Mouse (Mus musculus): ENCODE results near the gene Rtn4rl2. TPM values are rescaled to one million over a fixed set of nuclear protein-coding genes. Genes with fewer than 3 reads are reported as not detected.

Rtn4rl2 gene
- not detected for total RNA-seq (2023)

DNA sequence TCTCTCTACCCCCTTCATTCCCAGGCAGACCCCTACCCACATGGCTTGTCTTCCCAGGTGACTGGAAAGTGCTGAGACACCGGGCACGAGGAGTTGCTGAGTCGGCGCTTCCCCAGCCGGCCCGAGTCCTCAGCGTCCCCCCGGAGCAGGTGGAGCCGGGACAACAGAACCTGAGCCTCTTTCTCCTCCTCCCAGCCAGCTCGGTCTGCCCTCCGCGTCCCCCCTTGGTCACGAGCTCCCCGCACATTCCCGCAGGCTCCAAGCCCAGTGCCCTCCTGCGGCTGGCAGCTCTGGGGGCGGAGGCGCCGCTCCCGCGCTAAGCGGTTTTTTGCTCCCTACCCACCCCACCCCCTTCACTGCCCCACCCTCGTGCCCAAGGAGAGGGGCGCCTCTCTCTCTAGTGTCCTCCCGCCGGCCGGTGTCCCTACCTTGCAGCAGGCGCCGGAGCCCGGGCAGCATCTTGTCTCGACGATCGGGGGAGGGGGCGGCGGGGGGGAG is at the start of gene Rtn4rl2:
Gene Rtn4rl2, minus strand, starts transcription at position 477 of the 498 bp plus-strand sequence.

DNA sequence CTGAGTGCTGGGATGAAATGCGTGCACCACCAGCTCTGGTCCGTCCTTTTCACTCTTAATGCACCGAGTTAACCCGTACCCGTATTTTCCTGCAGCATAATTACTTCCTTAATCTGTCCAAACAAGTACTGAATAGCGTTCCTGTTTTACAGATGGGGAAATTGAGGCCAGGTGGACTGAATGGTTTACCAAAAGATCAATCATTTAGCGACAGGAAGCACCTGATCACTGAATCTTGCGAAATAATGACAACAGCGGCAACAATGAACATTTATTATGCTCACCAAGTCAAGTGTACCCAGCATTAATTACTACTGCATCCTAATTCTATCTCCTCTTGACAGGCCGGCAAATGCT is 47.9 kb downstream of the Rtn4rl2 start, which contains the start of gene Slc43a1:
Gene Slc43a1, plus strand, starts transcription at position 258 of the 357 bp plus-strand sequence.

DNA sequence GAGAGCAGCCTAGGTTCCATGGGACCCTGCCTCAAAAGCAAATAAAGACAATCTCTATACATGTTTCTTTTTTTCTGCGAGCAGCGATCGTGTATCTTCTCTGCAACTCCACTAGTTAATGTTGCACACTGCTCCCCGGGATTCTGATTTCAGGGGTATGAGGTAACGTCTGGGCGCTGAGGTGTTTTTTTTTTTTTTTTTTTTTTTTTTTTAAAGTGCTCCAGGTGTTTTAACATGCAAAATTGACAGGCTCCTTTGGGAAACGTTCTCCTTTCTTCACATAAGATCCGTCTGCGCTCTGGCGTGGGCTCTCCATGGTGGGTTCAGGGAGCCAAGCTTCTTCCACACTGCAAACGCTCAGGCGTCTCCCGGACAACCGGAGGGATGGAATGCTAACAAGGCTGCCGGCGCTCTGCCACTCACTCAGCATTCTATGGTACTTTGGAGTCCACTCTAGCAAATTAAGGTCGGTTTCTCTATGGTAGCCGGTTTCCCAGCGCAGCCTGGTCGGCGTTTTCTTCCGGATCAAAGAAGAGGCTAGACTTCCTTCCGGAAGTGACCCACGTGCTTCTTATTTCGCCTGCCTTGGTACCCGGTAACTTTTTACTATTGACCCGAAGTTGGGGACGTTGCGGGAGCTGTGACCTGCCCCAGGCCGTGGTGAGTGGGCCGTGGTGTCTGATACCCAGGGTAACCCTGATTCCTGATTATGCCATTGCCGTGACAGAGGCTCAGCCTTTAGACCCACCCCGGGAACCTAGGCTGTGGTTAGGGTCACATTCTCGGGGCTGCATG is 59.8 kb downstream of the Rtn4rl2 start, which contains the start of gene Timm10:
Gene Timm10, plus strand, starts transcription at position 510 of the 795 bp plus-strand sequence.

DNA sequence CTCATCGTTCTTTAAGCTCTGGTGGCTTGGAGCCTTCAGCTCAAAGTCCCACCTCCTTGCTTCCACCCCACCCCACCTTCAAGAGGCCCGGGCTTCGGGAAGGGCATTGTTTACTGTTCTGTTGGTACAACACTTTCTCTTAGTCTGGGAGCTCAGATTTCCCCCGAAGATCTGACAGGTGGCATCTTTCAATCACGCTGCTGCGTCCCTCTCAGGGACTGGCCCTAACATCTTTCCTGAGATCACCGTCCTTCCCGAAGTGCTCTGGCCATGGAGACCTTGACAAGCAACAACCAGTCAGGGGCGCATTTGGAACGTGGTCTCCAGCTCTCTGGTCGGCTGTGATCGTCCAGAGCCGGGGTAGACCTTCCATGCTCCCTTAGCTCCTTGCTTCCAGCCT is 64.0 kb downstream of the Rtn4rl2 start, which contains the start of gene Smtnl1:
Gene Smtnl1, minus strand, starts transcription at position 101 of the 400 bp plus-strand sequence.

Other genes with a start within 250 kb of the Rtn4rl2 start
- 3.9 TPM for gene Ctnnd1, start 235.9 kb downstream of the Rtn4rl2 start, total RNA-seq (2023)
- not detected for gene Btbd18, start 227.6 kb downstream of the Rtn4rl2 start, total RNA-seq (2023)
- 41.7 TPM for gene Selenoh, start 215.9 kb downstream of the Rtn4rl2 start, total RNA-seq (2023)
- gene Gm28635, start 208.7 kb downstream of the Rtn4rl2 start, total RNA-seq (2023): not detected
- 14.7 TPM for gene Med19, start 208.3 kb downstream of the Rtn4rl2 start, total RNA-seq (2023)
- gene Tmx2, start 207.6 kb downstream of the Rtn4rl2 start, total RNA-seq (2023): 26.8 TPM
- gene Zdhhc5, start 171.5 kb downstream of the Rtn4rl2 start, total RNA-seq (2023): 53.2 TPM
- 25.7 TPM for gene Clp1, start 159.4 kb downstream of the Rtn4rl2 start, total RNA-seq (2023)
- gene Ypel4, start 152.7 kb downstream of the Rtn4rl2 start, total RNA-seq (2023): 0.56 TPM
- not detected for gene Gm19426, start 143.1 kb downstream of the Rtn4rl2 start, total RNA-seq (2023)
- gene Serping1, start 111.3 kb downstream of the Rtn4rl2 start, total RNA-seq (2023): 4.0 TPM
- 3.6 TPM for gene Ube2l6, start 87.9 kb downstream of the Rtn4rl2 start, total RNA-seq (2023)
- gene Smtnl1, start 64.1 kb downstream of the Rtn4rl2 start, total RNA-seq (2023): not detected
- 14.8 TPM for gene Timm10, start 59.7 kb downstream of the Rtn4rl2 start, total RNA-seq (2023)
- 0.35 TPM for gene Slc43a1, start 47.9 kb downstream of the Rtn4rl2 start, total RNA-seq (2023)
- gene Slc43a3, start 49.9 kb upstream of the Rtn4rl2 start, total RNA-seq (2023): 5.1 TPM
- gene Prg2, start 93.8 kb upstream of the Rtn4rl2 start, total RNA-seq (2023): not detected
- gene Prg3, start 101.5 kb upstream of the Rtn4rl2 start, total RNA-seq (2023): not detected
- gene Ssrp1, start 150.5 kb upstream of the Rtn4rl2 start, total RNA-seq (2023): 169 TPM
- gene P2rx3, start 150.8 kb upstream of the Rtn4rl2 start, total RNA-seq (2023): 0.33 TPM
- gene Tnks1bp1, start 161.3 kb upstream of the Rtn4rl2 start, total RNA-seq (2023): 34.3 TPM
- not detected for gene Aplnr, start 249.5 kb upstream of the Rtn4rl2 start, total RNA-seq (2023)